Mouse (Mus musculus): ENCODE measurements around the gene Prkar1a. TPM values are rescaled to one million over a fixed set of nuclear protein-coding genes. Genes with fewer than 3 reads are reported as not detected.

Gene Prkar1a
- polyA plus RNA-seq, 1 experiment from 2014 or later, result 485 TPM

DNA sequence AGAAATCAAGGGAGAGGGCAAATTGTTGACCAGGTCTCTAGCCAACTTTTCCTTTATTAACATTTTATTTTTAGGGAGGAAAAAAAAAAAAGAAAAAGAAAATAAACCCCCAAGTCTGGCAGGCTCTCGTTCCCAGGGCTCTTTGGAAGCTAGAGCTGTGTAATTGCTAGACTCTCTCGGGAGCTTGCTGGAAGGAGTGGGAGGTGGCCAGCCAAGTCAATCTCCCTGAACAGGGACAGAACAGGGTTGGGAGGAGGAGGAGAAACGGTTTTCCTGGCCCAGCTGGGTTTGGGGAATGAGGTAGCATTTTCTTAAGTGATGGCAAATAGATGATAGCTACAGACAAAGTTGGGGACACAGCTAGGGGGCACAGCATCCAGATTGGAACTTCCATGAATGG lies 43.5 kb downstream of the Prkar1a start:
- WGBS, result 40% methylated on average over 3 of the region's 3 CpGs
- H3K27ac ChIP-seq (ENCODE audit: low read length), result no peak overlapping the region
- no peak for ATAC-seq (replicated peaks; ENCODE audit: extremely low read depth, insufficient read depth, low FRiP score)
- no peak overlapping the region for H3K4me2 ChIP-seq (ENCODE audit: low read depth, low read length)
- no peaks in the 10 kb centered on the region for H3K36me3 ChIP-seq (ENCODE audit: control insufficient read depth, insufficient read depth)
- peaks cover 3% of the 10 kb centered on the region; the same call in 1 of the 2 replicates for H3K9me3 ChIP-seq (replicated peaks; ENCODE audit: control insufficient read depth, low read length)
- no peaks in the 10 kb centered on the region for H3K27me3 ChIP-seq (ENCODE audit: control insufficient read depth, insufficient read depth, low read length)
- no peak overlapping the region for H3K4me3 ChIP-seq (ENCODE audit: low read length)
- no peak overlapping the region for H3K9ac ChIP-seq (ENCODE audit: low read length)
- H3K4me1 ChIP-seq (ENCODE audit: control insufficient read depth, insufficient read depth, low read length), result no peaks in the 10 kb centered on the region

DNA sequence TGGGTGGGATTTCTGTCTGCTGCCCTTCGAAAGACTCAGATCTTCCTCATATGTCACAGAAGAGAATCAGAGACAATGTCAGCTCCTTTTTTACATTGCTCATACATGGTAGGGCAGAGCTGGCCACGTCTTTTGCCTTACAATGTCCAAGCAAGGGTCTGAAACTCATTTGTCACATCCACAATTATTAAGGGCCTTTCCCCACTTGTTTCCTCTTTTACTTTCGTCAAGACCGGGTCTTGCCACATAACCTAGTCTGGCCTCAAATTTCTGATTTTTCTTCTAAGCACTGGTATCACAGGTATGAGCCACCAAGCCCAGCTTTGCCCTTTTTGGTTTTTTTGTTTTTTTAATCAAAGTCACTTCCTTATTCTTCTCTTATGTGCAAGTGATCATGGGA lies 47.3 kb downstream of the Prkar1a start:
- H3K9ac ChIP-seq (ENCODE audit: low read length), result no peak overlapping the region
- no peak overlapping the region for H3K4me3 ChIP-seq (ENCODE audit: low read length)

DNA sequence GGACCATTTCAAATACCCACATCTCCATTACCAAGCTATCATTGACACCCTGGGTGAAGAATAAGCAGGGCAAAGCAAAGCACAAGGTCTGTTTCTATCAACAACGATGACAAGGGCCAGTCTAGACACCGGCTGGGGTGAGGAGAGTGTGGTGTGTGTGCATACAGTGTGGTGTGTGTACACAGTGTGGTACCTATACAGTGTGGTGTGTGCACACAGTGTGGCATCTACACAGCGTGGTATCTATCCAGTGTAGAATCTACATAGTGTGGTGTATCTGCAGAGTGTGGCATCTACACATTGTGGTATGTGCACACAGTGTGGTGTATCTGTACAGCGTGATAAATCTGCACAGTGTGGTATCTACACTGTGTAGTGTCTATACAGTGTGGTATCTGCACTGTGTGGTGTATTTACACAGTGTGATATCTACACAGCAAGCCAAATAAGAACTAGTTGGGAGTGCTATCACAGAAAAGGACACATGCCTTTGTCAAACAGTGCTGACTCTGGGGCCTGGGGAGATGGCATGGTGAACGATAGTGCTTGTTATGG lies 48.0 kb downstream of the Prkar1a start:
- no peak for ATAC-seq (replicated peaks; ENCODE audit: extremely low read depth, insufficient read depth, low FRiP score)
- 73% methylated on average over 5 of the region's 5 CpGs for WGBS
- no peaks in the 10 kb centered on the region for H3K27me3 ChIP-seq (ENCODE audit: control insufficient read depth, insufficient read depth, low read length)

More for the DNA sequence above, 47.3 kb downstream of the Prkar1a start:
- Histone ChIP-seq H3K4me2 (ENCODE audit: low read depth, low read length) (no peak overlapping the region), H3K9me3 (replicated peaks; ENCODE audit: control insufficient read depth, low read length) (peaks cover 8% of the 10 kb centered on the region; the same call in 1 of the 2 replicates), H3K36me3 (ENCODE audit: control insufficient read depth, insufficient read depth) (no peaks in the 10 kb centered on the region), H3K27ac (ENCODE audit: low read length) (no peak overlapping the region), H3K27me3 (ENCODE audit: control insufficient read depth, insufficient read depth, low read length) (no peaks in the 10 kb centered on the region), H3K4me1 (ENCODE audit: control insufficient read depth, insufficient read depth, low read length) (0 out of 2 replicates have a peak, but pooled peaks cover 3% of the 10 kb centered on the region)
- 89% methylated on average over 4 of the region's 4 CpGs for WGBS
- no peak for ATAC-seq (replicated peaks; ENCODE audit: extremely low read depth, insufficient read depth, low FRiP score)

DNA sequence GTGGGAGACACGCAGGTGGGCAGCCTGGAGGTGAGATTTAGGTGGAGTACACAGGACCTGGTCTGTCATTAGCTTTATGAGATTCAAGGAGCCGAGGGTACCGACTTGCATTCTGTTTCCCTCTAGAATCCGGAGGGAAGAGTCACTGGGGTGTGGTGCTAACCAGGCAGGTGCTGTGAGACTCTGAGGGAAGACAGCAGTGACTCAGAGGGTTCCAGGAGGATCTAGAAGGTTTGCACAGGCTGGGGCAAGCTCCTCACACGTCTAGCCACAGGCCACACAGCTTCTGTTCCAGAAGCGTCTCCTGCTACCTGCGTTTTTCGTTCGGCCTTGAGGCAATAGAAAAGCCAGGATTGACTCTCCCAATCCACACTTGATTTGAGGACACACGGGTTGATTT lies 49.5 kb downstream of the Prkar1a start:
- no peak for ATAC-seq (replicated peaks; ENCODE audit: extremely low read depth, insufficient read depth, low FRiP score)
- Histone ChIP-seq H3K4me2 (ENCODE audit: low read depth, low read length) (no peak overlapping the region), H3K4me3 (ENCODE audit: low read length) (no peak overlapping the region), H3K27ac (ENCODE audit: low read length) (no peak overlapping the region), H3K9me3 (replicated peaks; ENCODE audit: control insufficient read depth, low read length) (peaks cover 5% of the 10 kb centered on the region; the same call in 1 of the 2 replicates), H3K27me3 (ENCODE audit: control insufficient read depth, insufficient read depth, low read length) (no peaks in the 10 kb centered on the region), H3K9ac (ENCODE audit: low read length) (no peak overlapping the region), H3K36me3 (ENCODE audit: control insufficient read depth, insufficient read depth) (no peaks in the 10 kb centered on the region), H3K4me1 (ENCODE audit: control insufficient read depth, insufficient read depth, low read length) (0 out of 2 replicates have a peak, but pooled peaks cover 3% of the 10 kb centered on the region)
- 84% methylated on average over 10 of the region's 10 CpGs for WGBS

More for the DNA sequence above, 48.0 kb downstream of the Prkar1a start:
- Histone ChIP-seq H3K27ac (ENCODE audit: low read length) (no peak overlapping the region), H3K9me3 (replicated peaks; ENCODE audit: control insufficient read depth, low read length) (peaks cover 8% of the 10 kb centered on the region; the same call in 1 of the 2 replicates), H3K4me2 (ENCODE audit: low read depth, low read length) (no peak overlapping the region), H3K36me3 (ENCODE audit: control insufficient read depth, insufficient read depth) (no peaks in the 10 kb centered on the region), H3K9ac (ENCODE audit: low read length) (no peak overlapping the region), H3K4me3 (ENCODE audit: low read length) (no peak overlapping the region), H3K4me1 (ENCODE audit: control insufficient read depth, insufficient read depth, low read length) (0 out of 2 replicates have a peak, but pooled peaks cover 3% of the 10 kb centered on the region)

DNA sequence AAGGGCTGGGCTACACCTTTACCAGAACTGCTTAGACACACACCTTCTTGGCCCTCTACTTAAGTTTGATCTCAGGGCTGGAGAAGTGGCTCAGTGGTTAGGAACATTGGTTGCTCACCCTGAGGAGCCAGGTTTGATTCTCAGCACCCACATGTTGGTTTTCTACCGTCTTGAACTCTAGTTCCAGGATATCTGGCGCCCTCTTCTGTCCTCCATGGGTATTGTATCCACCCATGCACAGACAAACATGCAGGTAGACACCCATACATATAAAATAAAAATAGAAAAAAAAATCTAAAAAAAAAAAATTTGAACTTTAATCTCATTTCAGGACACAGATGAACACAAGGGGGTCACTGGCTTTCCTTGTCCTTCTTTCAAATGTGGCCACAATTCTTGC lies 50.6 kb downstream of the Prkar1a start:
- Histone ChIP-seq H3K4me1 (ENCODE audit: control insufficient read depth, insufficient read depth, low read length) (peaks cover 5% of the 10 kb centered on the region; the same call in 1 of the 2 replicates), H3K27ac (ENCODE audit: low read length) (no peak overlapping the region), H3K9ac (ENCODE audit: low read length) (no peak overlapping the region), H3K27me3 (ENCODE audit: control insufficient read depth, insufficient read depth, low read length) (no peaks in the 10 kb centered on the region), H3K36me3 (ENCODE audit: control insufficient read depth, insufficient read depth) (no peaks in the 10 kb centered on the region), H3K9me3 (replicated peaks; ENCODE audit: control insufficient read depth, low read length) (peaks cover 5% of the 10 kb centered on the region; the same call in 1 of the 2 replicates), H3K4me2 (ENCODE audit: low read depth, low read length) (no peak overlapping the region), H3K4me3 (ENCODE audit: low read length) (no peak overlapping the region)
- ATAC-seq (replicated peaks; ENCODE audit: extremely low read depth, insufficient read depth, low FRiP score), result no peak
- 51% methylated on average over 2 of the region's 2 CpGs for WGBS

DNA sequence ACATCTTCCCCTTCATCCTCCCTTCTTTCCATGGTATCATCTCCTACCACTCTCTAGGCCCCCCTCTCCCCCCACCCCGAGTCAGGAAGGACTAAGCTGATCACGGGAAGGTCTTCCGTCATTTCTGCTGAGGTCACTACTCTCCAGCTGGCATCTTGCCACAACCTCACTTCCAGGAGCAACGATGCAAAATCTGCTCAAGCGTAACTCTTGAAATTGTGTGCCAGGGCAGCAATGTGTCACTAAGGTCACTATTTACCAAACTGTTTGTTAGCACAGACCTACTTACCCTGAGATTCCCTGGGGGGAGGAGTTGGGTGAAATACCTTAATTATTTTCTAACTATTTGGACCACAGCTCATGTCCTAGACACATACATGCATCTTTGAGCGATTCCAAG lies 51.6 kb downstream of the Prkar1a start:
- no peak overlapping the region for H3K9ac ChIP-seq (ENCODE audit: low read length)
- no peaks in the 10 kb centered on the region for H3K27me3 ChIP-seq (ENCODE audit: control insufficient read depth, insufficient read depth, low read length)
- no peak overlapping the region for H3K27ac ChIP-seq (ENCODE audit: low read length)
- no peak overlapping the region for H3K4me2 ChIP-seq (ENCODE audit: low read depth, low read length)
- H3K9me3 ChIP-seq (replicated peaks; ENCODE audit: control insufficient read depth, low read length), result peaks cover 5% of the 10 kb centered on the region; the same call in 1 of the 2 replicates
- no peak for ATAC-seq (replicated peaks; ENCODE audit: extremely low read depth, insufficient read depth, low FRiP score)
- no peaks in the 10 kb centered on the region for H3K36me3 ChIP-seq (ENCODE audit: control insufficient read depth, insufficient read depth)
- H3K4me1 ChIP-seq (ENCODE audit: control insufficient read depth, insufficient read depth, low read length), result peaks cover 13% of the 10 kb centered on the region
- H3K4me3 ChIP-seq (ENCODE audit: low read length), result no peak overlapping the region
- WGBS, result 44% methylated on average over 6 of the region's 6 CpGs

DNA sequence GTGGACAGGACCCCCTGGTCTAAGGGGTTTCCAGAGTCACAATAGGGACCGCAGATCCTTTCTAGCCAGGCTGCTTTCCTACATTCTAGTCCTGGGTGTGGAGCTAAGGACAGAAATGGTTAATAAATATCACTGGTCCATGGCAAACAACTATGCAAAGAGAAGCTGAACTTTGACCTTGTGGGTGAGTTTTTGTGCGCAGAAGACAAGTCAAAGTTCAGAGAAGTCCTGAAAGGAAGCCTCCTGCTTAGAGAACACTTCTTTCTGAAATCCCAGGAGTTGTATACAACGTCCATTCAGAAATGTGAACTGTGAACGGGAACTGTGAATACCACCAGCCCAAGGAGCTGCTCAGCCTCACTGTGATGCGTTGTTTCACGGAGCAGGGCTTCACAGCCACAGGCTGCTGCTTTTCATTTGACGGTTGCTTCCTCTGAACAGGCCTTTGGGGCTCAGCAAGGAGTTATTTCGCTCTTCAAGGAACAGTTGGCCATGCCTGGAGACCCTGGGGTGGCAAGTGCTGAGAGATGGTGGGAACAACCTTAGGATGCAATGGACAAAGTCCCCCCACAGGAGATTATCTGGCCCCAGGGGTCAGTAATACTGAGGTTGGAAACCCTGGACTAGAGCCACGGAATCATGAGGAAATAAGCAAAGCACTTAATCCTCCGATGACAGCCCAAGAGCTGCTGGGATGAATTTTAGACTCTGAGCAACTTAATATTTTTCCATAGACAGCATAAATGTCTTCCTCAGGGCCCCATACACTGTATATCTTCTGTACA lies 53.0 kb downstream of the Prkar1a start:
- Histone ChIP-seq H3K27ac (ENCODE audit: low read length) (no peak overlapping the region), H3K9me3 (replicated peaks; ENCODE audit: control insufficient read depth, low read length) (peaks cover 5% of the 10 kb centered on the region; the same call in 1 of the 2 replicates), H3K4me3 (ENCODE audit: low read length) (no peak overlapping the region), H3K36me3 (ENCODE audit: control insufficient read depth, insufficient read depth) (no peaks in the 10 kb centered on the region), H3K4me2 (ENCODE audit: low read depth, low read length) (no peak overlapping the region), H3K9ac (ENCODE audit: low read length) (no peak overlapping the region), H3K27me3 (ENCODE audit: control insufficient read depth, insufficient read depth, low read length) (no peaks in the 10 kb centered on the region), H3K4me1 (ENCODE audit: control insufficient read depth, insufficient read depth, low read length) (peaks cover 21% of the 10 kb centered on the region)
- no peak for ATAC-seq (replicated peaks; ENCODE audit: extremely low read depth, insufficient read depth, low FRiP score)
- 52% methylated on average over 10 of the region's 10 CpGs for WGBS

DNA sequence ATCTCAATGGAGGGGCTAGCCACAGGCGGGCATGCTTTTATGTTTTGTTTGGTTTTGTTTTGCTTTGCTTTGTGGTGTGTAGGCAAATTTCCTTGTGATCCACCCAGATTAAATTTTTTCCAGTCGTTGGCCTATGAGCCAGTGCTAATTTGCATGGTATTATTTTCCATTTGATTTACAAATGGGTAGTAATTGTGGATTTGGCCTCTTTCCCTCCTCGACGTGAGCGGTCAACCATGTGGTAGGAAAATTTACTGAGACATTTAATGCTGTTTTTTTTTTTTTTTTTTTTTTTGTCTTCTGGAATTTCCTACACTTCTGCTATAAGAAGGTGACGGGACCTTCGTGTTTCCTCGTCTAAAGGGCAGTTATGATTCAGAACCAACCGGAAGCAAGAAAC lies 54.6 kb downstream of the Prkar1a start:
- Histone ChIP-seq H3K4me3 (ENCODE audit: low read length) (no peak overlapping the region), H3K27ac (ENCODE audit: low read length) (no peak overlapping the region), H3K27me3 (ENCODE audit: control insufficient read depth, insufficient read depth, low read length) (no peaks in the 10 kb centered on the region), H3K9ac (ENCODE audit: low read length) (no peak overlapping the region), H3K4me2 (ENCODE audit: low read depth, low read length) (no peak overlapping the region), H3K36me3 (ENCODE audit: control insufficient read depth, insufficient read depth) (no peaks in the 10 kb centered on the region), H3K9me3 (replicated peaks; ENCODE audit: control insufficient read depth, low read length) (peaks cover 5% of the 10 kb centered on the region; the same call in 1 of the 2 replicates), H3K4me1 (ENCODE audit: control insufficient read depth, insufficient read depth, low read length) (peaks cover 21% of the 10 kb centered on the region)
- no peak for ATAC-seq (replicated peaks; ENCODE audit: extremely low read depth, insufficient read depth, low FRiP score)
- 82% methylated on average over 9 of the region's 9 CpGs for WGBS
